Mouse (Mus musculus) CD4-positive helper T cell, adult 2 months (primary cell): Measurements from ENCODE around the gene Trmt61a.
"Not testable (repeated sequence)": the region's sequence is repeated elsewhere in the genome, so short reads cannot be mapped to it uniquely, and the experiment has no call there.

Source experiments
- DNase-seq: peaks from one replicate; pipeline ENCODE4 v3.0.0-alpha.2; 2012; ENCODE audit warnings: low read depth, missing footprints, low spot score

The Trmt61a gene

DNA sequence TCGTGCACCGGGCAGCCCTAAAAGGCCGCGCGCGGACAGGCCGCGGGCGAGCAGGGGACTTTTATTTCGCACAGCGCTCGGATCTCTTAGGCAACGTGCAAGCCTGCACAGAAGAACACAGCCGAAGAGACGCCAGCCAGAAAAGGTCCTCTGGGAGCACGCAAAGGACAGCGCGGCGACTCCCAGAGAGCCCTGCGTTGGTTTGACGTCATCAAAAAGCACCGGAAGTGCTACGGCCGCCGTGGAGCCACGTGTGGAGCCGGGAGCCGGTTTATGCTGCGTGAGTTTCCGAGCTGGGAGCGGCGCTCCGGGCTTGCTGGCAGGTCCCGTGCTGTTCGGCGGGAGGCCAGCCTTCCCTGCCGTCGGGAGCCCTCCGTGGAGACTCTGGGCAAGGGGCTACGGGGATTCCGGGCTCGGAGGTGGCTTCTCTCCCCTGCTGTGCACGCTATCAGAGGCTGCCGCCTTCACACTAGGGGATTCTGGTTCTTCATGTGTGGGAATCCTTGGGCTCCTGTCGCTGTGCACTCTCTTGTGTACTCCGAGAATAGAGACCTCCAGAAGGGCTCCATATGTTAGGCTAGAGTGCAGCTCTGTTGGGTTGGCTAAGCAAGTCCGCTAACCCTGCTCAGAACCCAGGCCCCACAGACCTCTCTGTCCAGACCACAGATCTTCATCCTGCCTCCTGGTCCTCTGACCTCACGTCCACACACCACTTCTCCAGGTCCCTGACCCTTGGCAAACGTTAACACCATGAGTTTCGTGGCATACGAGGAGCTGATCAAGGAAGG, at the start of gene Trmt61a:
Gene Trmt61a (plus strand): TSS at position 224 of the 788 bp plus-strand sequence.
- DNase-seq: peak; percentile 92

GRCm38 (mm10) chr12:111648061-111648645, 29.8 kb upstream of the Trmt61a start:
- DNase-seq: peak; percentile 51

DNA sequence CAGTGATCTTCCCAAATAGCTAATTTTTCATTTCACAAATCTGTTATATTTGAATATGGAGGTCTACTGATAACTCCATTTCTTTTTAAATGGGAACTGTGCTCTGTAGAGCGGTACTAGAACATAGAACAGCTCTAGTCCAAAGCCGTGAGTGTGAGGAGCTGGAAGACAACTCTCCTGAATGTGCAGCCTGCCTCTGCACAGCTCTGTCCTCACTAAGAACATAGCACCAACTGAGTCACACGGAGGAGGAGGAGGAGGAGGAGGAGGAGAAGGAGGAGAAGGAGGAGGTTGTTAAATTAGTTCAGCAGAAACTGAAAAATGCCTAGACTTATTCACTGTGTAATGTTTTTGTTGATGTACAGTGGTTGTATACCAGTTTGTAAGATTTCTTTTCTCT, 25.0 kb upstream of the Trmt61a start:
- DNase-seq: no peak

DNA sequence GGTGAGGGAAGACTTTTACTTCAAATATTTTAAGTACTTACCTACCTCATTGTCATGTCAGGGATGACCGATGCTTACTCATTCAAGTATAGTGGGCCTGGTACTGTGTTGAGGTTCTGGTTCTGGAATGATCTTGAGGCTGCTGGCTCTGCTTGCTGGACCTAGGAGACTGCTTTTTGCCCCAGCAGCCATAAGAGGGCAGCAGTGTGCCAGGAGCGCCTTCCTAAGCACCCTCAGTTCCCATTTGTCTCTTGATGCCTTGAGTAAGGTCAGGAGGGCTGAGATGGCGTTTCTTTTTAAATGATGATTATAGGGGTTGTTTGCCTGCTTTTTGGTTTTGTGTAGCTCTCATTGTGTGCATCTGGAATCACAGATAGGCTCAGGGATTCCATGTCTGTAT, 24.5 kb upstream of the Trmt61a start:
- DNase-seq: peak; percentile 68

GRCm38 (mm10) chr12:111655695-111656094, 22.2 kb upstream of the Trmt61a start:
- DNase-seq: no peak

GRCm38 (mm10) chr12:111659331-111659730, 18.6 kb upstream of the Trmt61a start:
- no peak for DNase-seq

GRCm38 (mm10) chr12:111660628-111661027, 17.3 kb upstream of the Trmt61a start:
- DNase-seq: no peak

- DNase-seq: not testable (repeated sequence)
These were observed 16.4 kb upstream of the Trmt61a start for GRCm38 (mm10) chr12:111661554-111661953.

DNA sequence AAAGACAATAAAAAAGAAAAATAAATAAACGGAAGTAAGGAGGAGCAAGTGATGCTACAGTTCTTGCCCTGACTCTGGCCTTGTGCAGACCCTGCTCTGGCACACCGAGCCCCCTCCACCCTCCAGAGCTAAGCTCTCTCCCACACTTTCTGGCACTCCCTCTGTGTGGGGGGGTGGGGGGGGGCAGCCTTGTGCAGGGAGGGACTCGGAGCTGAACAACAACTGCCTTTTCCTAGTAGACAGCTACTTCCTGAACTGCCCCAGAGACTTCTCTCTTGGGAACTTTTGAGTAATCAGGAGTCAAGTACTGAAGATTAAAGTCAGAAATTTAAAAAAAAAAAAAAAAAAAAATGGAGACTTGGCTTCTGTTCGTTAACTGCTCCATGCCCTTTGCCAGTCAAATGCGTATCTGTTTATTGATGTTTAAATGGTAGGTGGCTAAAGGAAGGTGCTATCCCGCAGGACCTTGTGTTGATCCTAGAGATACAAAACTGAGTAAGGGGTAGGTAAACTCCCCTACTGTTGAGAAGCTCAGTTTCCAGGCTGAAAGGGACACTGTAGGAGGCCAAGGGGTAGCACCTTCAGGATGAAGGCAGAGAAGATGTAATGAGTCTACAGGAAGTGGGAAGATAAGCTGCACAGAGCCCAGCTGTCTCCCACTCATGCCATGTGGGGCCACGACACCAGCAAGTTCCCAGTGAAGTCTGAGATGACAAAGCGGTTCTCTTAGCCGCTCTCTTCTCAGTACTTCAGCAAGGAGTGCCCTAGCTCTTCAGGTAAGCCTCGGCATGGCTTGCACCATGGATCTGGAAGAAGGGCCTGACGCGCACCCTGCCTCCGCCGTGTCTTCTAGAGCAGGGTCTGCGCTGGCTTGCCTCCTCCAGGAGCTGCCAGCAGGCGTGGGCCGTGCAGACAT, 14.4 kb upstream of the Trmt61a start:
- no peak for DNase-seq

- DNase-seq: no peak
These were observed 13.7 kb upstream of the Trmt61a start for GRCm38 (mm10) chr12:111664144-111664634.

GRCm38 (mm10) chr12:111665041-111665880, 12.6 kb upstream of the Trmt61a start:
- no peak for DNase-seq

- no peak for DNase-seq
These were observed 11.5 kb upstream of the Trmt61a start for GRCm38 (mm10) chr12:111666380-111666779.

DNA sequence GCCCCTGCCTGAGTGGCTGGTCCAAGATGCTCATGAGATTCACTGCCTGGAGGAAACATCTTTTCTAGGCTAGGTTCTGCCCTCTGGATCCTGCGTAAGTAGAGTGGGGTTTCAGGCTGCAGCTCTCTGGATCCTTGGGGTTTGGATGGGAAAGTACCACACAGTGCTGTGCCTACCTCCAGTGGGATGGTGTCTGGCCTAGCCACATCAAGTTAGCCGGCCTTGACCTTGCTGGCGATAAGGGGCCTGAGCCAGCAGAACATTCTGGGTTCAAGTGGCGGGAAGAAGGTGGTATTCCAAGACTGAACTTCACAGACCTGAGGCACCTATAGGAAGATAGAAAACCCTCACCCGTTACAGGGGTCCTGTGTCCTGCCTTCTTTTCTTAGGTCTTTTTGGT, 10.5 kb upstream of the Trmt61a start:
- DNase-seq: no peak

DNA sequence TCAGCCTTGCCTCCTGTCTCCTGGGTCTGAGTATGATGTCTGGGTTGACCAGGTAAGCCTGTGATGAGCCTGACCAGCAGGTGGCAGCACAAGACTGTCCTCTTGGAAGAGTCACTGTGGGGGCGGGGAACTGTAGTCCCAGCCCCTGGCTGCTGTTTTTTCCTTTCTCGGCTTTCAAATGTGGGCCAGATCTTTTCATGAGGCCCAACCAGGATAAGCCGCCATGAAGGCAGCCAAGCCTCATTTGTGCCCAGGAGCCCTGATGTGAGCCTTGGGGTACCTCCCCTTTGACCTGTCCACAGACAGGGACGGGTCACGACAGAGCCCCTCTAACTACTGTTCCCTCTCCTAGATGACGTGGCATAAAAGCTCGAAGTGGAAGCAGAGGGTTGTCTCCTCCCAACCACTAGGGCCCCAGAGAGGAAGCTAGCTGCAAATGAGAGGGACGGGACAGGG, 9.4 kb upstream of the Trmt61a start:
- peak; percentile 90 for DNase-seq

GRCm38 (mm10) chr12:111669000-111669788, 8.7 kb upstream of the Trmt61a start:
- DNase-seq: peak; percentile 15

- DNase-seq: no peak
These were observed 7.9 kb upstream of the Trmt61a start for GRCm38 (mm10) chr12:111669961-111670360.

DNA sequence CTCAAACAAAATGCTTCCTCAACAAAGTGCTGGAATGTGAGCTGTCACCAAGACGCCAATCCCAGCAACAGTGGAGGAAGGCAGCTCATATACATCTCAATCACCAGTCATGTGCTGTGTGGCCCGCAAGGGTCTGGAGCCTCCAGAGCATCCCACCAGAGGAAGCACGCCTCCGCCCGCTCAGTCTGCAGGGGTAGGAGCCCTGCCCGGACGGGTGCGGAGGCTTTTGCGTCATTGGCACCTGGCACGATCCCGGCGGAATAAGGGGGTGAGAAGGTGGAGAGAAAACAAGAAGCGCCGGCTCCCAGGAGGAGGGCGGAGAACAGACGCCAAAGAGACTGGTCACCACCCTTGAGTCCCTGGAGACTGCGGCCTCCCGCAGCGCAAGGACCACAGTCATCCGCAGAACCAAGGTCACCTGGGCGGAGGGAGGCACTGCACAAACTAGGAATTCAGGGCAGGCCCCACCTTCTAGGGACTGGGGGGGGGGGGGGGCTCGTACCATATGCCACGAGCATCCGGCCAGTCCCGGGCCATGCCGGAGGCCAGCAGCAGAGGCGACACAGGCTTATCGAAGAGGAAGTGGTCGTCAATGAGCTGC, 7.4 kb upstream of the Trmt61a start:
- DNase-seq: no peak

DNA sequence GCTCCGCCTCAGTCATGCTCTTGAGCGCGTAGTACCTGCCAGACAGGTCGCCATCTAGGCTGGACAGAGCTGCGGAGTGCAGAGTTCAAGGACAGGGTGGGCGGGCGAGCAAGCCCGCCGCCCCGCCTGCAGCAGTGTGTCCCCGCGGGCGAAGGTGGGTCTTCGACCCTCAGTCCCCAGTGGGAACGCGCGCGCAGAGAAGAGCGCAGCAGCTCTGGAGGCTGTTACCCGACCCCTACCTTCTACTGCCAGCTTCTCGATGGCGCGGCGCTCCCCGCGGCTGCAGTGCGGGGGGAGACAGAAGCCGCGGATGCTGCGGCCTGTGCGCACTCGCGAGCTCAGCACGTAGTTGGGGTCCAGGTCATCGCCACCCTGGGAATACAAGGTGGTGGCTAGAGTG, 6.9 kb upstream of the Trmt61a start:
- peak; percentile 30 for DNase-seq

- DNase-seq: peak; percentile 76
These were observed 6.4 kb upstream of the Trmt61a start for GRCm38 (mm10) chr12:111671431-111671902.

DNA sequence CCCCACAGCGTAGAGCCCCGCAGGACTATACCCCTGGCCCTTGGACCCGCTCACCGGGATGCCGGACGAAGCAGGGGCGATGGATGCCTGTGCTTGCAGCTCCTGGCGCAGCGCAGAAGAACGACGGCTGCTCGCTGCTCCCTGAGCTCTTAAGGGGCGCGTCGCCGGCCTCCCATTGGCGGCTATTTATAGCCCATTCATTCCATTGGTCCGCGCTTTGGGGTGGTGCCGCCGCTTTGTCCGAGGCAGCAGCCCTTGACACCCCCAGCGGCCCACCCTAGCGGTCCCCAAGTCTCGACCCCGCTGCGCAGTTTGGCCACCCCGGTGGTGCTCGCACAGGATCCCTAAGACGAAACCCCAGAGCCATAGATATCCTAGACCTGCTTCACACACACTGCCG, 5.7 kb upstream of the Trmt61a start, which contains the start of gene Ckb:
Gene Ckb (minus strand): TSS at position 163 of the 400 bp plus-strand sequence.
- DNase-seq: peak; percentile 69
